Mouse (Mus musculus): Measurements from ENCODE around the gene Nmnat2. TPM values are rescaled to one million over a fixed set of nuclear protein-coding genes. Genes with fewer than 3 reads are reported as not detected.
A peak's percentile ranks its signal among the peaks of the same experiment; 100 is the strongest.

Gene Nmnat2
- total RNA-seq (2021), result 100 to 1,000 TPM; 159 to 161 TPM

DNA sequence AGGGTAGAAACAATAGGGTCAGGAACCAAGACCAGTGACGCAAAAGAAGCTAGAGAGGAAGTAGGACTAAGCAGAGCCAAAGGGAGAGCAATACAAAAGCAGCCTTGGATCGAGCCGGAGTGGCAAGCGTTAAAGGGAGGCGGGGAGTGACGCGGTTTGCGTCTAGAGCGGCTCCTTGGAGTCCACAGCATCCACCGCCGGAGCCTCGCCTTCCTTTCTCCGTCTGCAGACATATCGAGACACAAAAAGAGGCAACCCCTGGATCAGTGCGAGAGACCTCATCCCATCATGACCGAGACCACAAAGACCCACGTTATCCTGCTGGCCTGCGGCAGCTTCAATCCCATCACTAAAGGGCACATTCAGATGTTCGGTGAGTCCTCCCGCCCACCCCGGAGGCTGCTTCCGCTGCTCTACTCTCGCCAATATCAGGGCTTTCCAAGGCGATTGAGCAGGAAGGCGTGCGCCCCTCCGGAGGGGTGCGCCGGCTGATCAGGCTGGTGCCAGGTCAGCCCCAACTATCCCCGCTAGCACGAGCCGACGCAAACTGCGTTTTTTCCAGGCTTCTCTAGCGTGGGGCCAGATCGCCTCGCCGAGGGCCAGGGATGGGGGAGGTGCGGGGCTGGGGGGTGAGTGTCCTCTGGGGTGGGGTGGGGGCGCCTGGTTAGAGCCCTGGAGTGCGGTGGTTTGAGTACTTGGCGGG, at the start of gene Nmnat2:
Gene Nmnat2, plus strand, starts transcription at position 173 of the 703 bp plus-strand sequence.
- intact Hi-C loops (cut with DNase I), result loop anchor here (2.0 to 5.0 kb wide), 3 partner anchors 52 to 82 kb away; partner anchors contain the start of gene Smg7
- DNase-seq (ENCODE audit: low spot score in 2 of 2), result peak; percentile 82 to 83

DNA sequence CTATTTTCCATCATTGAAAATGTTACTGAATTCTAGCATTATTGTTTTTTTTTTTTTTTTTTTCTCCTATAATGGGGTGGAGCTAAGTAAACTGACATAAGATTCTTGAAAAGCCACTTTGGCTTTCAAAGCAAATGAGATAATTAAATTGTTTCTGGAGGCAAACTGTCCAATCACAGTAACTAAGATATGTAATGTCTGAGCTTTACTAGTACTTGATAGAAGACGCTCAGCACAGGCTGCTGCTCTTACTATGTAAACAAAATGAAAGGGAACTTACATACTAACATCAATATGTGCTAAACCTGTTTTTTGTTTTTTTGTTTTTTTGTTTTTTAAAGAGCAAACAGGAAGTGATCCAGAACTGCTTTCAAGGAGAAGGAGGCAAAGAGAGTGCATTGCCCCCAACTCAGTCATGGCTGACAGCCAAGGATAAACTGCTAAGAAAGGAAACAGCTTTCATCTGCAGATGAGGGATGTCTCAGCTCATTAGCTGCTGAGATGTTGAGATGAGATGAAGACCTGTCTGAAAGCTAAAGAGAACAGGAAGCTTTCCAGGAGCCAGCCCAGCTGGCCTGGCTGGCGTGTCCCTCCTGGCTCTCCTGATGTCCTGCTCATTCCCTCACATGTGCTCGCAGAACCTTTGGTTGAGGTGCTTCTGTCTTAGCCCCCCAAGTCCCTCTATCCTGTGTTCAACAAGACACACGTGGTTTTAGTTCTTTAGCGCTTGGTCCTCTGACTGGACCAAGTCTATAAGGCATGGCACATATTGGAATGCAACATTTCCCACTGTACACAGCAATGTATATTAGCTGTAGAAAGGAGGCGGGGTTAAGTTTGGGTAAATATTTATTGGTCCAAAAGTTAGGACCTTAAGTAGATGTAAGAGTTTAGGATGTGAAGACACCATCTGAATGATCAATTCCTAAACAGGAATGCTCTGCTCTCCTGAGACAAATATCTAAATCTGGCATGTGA, 41.0 kb upstream of the Nmnat2 start:
- no peak for DNase-seq (ENCODE audit: low spot score in 2 of 2)
- intact Hi-C loops (cut with DNase I), result no loop called here

DNA sequence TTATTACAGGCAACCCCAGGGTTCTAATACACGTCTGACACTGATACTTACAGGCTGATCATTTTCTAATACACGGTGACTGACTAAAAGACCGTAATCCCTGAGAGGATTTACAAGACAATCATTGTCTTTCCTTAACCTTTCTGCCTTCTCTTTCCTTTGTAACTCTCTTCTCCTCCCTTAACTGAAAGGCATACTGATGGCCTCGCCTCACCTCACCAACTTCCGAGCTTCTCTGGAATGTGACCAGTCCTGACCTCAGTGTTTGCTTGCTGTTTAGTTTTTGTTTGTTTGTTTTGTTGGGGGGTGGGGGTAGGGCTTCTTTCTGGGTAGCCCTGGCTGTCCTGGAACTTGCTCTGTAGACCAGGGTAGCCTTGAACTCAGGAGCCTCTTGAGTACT, 39.0 kb upstream of the Nmnat2 start:
- intact Hi-C loops (cut with DNase I), result no loop called here
- DNase-seq (ENCODE audit: low spot score in 2 of 2), result no peak

DNA sequence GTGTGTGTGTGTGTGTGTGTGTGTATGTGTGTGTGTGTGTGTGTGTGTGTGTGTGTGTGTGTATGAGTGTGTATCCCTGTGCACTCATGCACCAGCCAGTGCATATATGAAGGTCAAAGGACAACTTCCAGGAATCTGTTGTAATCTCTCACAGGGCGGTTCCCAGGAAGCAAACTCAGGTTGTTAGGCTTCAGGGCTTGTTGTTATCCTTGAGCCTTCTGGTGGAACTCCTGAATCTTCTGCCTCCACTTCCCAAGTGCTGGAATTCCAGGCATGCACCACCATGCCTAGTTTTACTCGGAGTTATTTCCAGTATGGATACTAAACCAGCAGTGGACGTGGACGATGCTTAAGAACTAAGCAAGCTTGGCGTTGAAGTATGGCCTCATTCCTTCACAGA, 37.9 kb upstream of the Nmnat2 start:
- intact Hi-C loops (cut with DNase I), result no loop called here
- no peak for DNase-seq (ENCODE audit: low spot score in 2 of 2)

DNA sequence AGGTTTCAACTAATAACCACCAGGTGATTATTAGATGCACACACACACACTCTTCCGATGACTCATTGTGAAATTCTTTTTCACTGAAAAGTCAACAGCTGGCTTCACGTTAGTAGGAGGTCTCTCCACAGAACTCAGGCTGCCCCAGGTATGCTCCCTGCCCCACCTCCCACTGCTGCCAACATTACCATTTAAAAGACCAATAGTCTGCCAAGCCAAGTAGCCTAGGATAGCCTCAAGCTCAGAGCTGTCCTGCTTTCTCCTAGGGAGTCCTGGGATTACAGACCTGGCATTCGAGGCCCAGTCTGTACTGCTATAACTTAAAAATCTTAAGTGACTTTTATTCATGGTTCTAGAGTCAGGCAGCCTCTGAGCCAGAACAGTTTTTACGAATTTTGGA, 37.2 kb upstream of the Nmnat2 start:
- no peak for DNase-seq (ENCODE audit: low spot score in 2 of 2)
- intact Hi-C loops (cut with DNase I), result no loop called here

DNA sequence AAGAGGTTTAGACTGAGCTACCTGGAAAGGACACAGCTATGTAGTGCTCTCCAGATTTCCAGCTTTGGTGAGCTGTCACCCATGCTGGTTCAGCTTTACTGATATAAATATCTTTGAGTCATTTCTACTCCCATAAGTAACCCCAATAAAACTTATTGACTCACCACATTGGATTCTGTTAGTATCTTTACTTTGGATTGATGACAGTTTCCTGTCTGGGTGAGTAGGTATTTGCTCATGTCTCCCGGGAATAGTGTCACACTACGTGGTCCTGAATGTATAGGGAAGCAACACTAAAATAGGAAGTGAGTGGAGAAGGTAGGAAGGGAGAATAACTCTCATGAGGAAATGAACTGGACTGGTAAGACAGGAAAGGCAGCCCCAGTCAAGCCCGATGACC, 33.0 kb upstream of the Nmnat2 start:
- DNase-seq (ENCODE audit: low spot score in 2 of 2), result no peak
- intact Hi-C loops (cut with DNase I), result no loop called here

DNA sequence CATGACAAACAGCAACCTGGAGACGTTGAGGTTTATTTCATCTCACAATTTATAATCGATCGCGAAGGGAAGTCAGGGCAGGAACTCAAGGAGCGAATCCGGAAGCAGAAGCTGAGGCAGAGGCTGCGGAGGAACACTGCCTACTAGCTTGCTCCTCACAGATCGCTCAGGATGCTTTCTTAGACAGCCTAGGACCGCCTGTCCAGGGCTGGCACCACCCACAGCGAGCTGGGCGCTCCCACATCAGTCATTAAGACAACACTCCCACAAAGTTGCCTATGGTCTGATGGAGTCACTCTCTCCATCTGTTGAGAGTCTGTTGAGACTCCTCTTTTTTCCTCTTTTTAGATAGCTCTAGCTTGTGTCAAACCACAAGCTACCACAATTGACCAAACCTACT, 20.8 kb upstream of the Nmnat2 start:
- intact Hi-C loops (cut with DNase I), result no loop called here
- DNase-seq (ENCODE audit: low spot score in 2 of 2), result no peak

DNA sequence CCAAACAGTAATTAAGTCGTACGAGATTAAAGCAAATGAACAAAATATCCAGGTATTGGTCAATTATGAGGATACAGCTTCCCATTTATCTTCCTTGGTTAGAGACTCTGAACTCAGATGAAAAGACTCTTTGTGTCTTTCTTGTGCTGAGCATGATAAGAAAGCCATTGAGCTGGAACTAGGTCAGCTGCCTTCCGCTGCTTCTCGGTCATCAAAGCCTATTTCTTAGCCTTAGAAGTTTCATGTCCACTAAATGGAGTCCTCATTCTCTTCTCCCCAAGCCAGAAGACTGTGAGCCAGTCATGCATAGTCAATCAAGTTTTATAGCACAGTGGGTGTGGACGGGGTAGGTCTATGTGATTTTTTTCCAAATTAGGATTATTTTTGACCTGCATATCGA, 19.3 kb upstream of the Nmnat2 start:
- intact Hi-C loops (cut with DNase I), result no loop called here
- no peak for DNase-seq (ENCODE audit: low spot score in 2 of 2)

DNA sequence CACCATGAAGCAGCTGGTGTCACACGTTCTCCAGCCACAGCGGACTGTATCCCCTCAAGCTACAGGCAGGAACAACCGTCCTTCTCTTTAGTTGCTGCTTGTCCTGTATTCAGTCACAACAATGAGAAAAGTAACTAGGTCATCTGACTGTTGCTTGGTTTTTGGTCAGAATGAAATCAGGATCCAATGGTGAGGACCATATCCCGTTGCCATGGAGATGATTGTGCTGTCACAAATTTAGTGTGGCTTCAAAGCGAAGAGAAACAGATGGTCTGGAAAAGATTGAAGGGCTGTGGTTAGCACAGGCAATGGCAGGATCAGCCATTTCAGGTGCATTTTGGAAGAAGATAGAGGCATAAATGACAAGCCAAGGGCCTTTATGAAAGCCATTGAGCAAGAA, 18.4 kb upstream of the Nmnat2 start:
- intact Hi-C loops (cut with DNase I), result no loop called here
- DNase-seq (ENCODE audit: low spot score in 2 of 2), result no peak

DNA sequence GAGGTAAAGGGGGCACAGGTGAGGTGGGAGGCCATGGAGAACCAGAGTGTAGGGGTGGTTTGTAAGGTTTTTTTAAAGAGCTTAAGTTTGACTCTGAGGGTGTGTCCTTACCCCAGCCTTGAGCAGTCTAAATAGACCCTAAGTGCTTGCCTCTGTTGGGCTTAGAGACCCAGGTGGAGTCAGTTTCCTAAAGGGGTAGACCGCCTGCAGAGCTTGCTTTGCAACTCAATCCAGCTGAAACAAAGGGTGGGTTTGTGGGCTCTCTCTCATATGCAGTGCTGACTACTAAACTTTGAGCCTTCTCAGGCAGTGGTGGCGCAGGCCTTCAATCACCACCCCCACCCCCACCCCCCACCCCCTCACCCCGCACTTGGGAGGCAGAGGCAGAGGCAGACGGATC, 11.8 kb upstream of the Nmnat2 start:
- intact Hi-C loops (cut with DNase I), result no loop called here
- DNase-seq (ENCODE audit: low spot score in 2 of 2), result no peak

DNA sequence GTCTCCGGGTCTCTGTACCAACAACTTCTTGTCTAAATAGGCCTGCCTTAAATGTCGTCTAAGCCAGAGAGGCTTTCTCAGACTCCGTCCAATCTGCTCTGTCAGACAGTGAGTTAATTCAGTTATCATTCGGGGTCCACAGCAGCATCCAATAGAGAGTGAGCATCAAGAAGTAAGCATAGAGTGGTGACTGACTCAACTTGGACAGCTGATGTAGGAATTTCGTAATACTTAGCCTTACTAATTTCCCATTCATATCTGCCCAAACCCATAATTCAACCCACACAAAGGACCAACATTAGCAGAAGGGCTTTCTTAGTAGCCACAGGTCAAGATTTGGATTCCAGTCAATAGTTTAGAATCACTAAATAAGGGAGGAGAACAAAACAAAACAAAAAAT, 626 bp upstream of the Nmnat2 start:
- intact Hi-C loops (cut with DNase I), result loop anchor here (2.0 kb wide), 1 partner anchor 51 kb away; the partner anchor contains the start of gene Smg7
- no peak for DNase-seq (ENCODE audit: low spot score in 2 of 2)

DNA sequence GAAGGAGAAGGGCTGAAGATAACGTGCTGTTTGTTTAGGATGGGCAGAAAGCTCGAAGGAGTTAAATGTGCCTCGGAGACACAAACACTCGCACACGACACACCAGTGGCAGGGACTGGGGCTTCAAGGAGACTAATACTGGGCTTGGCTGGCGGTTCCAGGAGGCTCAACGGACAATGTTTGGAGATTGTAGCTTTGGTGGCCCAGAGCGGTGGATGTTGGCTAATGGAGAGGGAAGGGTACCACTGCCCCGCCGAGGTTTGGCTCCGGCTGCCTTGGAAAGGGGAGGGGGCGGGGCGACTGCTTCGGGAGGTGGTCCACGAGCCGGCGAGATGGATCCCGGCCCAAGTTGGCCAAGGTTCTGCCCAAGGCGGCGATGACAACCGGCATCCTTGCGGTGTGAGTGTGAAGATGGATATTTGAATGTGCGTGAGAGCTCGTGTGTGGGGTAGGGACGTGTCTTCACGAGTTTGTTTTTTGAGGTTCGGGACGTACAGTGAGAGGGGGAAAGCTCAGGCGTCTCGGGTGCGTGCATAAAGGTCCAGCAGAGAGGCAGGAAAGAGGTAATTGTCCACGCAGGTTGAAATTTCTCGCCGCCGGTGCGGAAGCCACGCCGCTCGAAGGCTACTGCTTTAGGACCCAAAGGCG, 895 bp downstream of the Nmnat2 start:
- peak; percentile 28 to 41 for DNase-seq (ENCODE audit: low spot score in 2 of 2)
- intact Hi-C loops (cut with DNase I), result loop anchor here (2.0 to 5.0 kb wide), 3 partner anchors 53 to 82 kb away; partner anchors contain the start of gene Smg7

DNA sequence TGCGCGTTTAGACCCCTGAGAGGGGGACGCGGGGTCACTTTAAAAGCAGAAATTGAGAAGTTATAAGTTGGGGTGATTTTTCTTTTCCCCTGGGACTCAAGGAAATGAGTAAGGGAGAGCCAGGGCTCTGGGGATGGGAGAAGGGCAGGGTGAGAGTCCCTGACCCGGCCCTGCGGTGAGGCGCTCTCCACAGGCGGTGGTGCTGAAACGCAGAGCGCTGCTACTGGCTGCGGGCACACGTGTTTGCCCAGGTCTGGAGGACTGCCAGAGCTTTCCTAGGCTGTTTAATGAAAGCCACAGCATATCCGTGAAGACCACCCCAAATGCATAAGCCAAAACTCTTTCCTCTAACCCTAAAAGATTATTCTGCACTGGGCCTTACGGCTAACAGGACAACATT, 1.4 kb downstream of the Nmnat2 start:
- intact Hi-C loops (cut with DNase I), result loop anchor here (5.0 kb wide), 2 partner anchors 56 to 81 kb away; no protein-coding TSS in a partner anchor
- peak; percentile 30 to 40 for DNase-seq (ENCODE audit: low spot score in 2 of 2)

DNA sequence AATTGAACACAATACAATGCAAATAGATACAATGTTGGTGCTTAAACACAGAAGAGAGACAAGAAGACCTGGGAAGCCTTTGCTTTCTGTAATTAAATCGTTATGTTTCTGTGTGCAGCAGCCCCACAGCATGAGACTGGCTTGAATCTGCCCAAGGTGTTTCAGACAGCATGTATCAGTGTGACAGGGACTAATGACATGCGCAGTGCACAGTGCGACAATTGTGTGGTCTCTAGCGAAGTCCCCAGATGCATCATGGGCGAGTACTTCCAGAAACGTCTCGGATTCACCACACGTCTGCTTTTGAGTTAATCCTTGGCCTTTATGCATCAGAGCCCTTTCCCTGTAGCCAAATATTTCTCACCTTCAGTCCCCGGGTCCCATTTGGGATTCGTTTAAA, 9.6 kb downstream of the Nmnat2 start:
- no peak for DNase-seq (ENCODE audit: low spot score in 2 of 2)
- intact Hi-C loops (cut with DNase I), result no loop called here

DNA sequence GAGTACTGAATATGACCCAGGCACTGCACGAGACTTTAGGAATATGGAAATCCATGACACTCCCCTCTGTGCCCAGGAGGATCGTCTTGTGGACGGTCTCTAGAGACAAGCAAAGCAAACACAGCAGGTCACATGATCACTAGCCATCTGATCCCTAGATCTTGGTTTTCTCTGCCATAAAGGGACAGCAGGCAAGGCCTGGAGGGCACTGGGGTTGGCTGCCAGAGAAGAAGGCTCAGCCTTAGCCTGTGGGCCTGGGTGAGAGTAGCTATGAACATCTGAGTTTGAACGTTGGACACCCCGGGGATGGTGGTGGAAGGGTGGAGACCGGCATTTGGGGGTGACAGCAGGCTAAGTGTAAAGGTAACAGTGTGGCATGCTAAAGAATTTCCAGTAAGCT, 11.4 kb downstream of the Nmnat2 start:
- intact Hi-C loops (cut with DNase I), result no loop called here
- no peak for DNase-seq (ENCODE audit: low spot score in 2 of 2)

DNA sequence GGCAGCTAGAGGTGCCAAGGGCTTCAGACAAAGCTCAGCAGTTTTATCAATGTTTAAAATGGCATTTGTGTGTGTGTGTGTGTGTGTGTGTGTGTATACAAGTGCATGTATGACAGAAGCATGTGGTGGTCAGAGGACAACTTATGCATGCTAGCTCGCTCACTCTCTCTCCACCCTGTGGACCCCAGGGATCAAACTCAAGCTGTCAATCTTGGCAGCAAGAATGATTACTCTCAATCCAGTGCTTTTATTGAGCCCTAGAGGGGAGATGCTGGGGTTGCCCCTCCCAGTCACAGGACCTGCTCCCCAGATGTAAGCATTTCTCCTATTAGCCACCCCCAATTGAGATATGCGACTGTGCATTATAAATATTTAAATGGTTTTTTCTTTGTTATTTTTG, 11.9 kb downstream of the Nmnat2 start:
- intact Hi-C loops (cut with DNase I), result no loop called here
- no peak for DNase-seq (ENCODE audit: low spot score in 2 of 2)

DNA sequence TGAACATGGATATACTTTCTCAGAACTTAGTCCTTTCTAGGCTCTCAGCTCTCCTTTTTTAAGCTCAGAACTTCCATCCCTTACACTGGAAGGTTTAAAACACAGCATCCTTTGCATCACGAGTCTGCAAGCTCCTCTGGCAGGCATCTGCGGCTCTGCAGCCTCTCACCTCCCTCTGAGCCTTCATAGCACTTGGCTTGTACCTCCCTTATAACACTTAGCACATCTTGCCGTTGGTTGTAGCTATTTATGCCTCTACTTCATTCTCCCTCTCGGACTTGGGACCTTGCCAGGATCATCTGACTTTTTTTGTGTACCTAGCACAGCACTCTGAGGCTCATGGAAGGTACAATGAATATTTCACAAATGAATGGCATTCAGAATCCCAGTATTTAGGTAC, 14.3 kb downstream of the Nmnat2 start:
- peak in 1 of 2 experiments; percentile 42 for DNase-seq (ENCODE audit: low spot score in 2 of 2)
- intact Hi-C loops (cut with DNase I), result no loop called here

DNA sequence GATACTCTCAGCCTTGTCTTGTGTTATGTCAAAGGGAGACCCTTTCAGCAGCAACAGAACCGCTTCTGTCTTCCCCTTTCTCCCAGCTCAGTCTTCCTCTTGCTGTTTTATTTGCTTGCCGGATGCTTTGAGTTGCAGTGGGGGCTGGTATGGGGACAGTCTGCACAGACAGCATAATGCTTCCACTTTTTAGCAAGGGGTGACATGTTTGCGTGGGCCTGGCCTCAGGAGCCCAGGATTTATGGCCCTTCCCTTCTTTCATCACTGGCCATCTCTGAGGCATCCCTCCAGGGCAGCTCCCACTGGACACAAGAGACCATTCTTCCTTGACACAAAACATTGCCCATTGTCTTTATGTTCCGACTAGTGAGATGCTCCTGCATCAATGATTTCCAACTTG, 18.2 kb downstream of the Nmnat2 start:
- intact Hi-C loops (cut with DNase I), result no loop called here
- DNase-seq (ENCODE audit: low spot score in 2 of 2), result no peak

DNA sequence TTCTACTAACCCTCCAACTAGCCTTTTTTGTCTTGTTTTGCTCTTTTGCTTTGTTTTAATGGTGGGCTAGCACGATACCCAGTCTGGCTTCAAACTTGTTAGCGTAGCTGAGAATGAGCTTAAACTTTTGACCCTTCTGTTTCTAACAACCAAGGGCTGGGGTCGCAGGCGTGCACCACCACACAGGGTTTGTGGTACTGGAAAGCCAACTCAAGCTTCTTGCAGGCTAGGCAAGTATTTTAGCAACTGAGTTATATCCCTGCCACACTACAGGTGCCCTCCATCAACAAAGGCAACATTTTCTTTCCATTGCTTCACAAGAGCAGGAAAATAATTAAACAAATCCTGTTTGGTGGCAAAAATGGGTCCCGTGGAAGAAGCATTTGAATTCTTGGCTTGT, 18.6 kb downstream of the Nmnat2 start:
- intact Hi-C loops (cut with DNase I), result no loop called here
- DNase-seq (ENCODE audit: low spot score in 2 of 2), result no peak

DNA sequence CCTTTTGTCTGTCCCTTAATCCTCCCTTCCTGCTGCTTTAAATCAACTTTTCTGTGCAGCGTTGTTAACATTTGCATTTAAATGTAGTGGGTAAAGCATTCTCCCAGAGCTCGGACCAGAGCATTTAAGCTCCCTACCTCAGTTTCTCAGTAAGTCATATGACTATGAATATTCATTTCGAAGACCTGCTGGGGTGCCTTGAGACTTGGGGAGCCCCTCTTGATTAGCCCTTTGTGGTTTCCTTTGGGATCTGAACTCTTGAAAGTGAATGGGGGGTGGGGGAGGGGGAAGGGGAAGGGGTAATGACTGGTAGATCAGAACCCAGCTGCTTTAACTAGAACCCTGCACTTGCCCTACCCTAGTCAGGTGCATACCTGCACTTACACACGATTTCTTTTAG, 19.1 kb downstream of the Nmnat2 start:
- intact Hi-C loops (cut with DNase I), result no loop called here
- DNase-seq (ENCODE audit: low spot score in 2 of 2), result no peak
